Mouse (Mus musculus) kidney, adult 9 months (tissue): ENCODE data around the gene Mapk8ip1.

Source experiments
- DNase-seq: peaks from one replicate; pipeline ENCODE4 v3.0.0; 2022

Gene Mapk8ip1

DNA sequence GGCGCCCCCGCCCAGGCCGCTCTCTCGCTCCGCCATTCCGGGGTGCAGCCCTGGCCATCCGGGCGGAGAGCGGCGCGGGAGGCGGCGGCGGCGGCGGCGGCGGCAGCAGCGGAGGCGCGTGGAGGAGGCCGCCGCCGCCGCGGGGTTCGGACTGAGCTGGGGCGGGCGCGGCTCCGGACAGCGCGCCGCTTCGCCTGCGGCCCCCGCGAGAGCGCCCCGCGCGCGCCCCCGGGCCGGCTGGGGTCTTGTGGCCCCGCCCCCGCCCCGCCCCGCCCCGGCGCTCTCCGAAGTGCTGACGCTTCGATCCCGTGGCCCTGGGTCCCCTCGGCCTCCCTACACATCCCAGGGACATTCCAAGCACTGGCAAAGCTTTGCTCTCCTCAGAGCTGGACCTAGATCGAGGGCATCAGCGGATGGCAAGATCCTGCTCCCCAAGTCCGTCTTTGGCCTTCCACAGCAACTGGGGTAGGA lies at the start of gene Mapk8ip1:
TSS of gene Mapk8ip1 (minus strand) at position 173 of the 471 bp plus-strand sequence.
- no peak for DNase-seq

DNA sequence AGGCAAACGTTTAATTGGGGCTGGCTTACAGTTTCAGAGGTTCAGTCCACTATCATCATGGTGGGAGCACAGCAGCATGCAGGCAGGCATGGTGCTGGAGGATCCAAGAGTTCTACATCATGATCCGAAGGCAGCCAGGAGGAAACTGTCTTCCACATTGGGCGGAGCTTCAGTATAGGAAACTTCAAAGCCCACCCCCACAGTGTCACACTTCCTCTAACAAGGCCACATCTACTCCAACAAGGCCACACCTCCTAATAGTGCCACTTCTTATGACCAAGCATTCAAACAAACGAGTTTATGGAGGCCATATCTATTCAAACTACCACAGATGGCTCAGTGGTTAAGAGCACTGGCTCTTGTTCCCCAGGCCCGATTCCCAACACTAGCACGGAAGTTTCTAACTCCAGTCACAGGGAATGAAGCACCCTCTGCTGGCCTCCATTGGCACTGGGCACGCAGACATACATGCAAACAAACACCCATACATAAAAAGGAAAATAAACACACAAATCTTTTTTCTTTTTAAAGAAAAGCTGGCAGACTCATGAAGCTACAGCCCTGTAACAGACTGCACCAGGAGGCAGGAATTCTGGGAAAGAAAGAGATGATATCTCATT lies 46.2 kb upstream of the Mapk8ip1 start:
- DNase-seq, result no peak

DNA sequence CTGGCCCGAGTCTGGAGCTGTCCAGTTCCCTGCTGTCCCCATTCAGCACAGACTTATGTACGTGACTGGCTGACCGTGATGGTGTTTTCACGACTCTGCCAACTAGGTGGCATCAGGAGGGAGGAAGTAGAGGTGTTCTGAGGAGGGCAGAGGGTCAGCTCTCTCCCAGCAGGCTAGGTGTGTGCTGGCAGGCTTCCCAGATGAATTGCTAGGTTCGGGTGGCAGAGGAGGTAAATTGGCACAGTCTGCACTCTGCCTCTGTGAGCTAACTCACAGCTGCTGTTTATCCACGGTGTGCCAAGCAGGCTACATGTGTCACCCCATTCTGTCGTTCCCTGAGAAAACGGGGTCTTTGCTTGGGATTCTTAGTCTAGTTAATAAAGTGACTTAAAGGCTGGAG lies 45.6 kb upstream of the Mapk8ip1 start:
- peak; percentile 77 for DNase-seq

DNA sequence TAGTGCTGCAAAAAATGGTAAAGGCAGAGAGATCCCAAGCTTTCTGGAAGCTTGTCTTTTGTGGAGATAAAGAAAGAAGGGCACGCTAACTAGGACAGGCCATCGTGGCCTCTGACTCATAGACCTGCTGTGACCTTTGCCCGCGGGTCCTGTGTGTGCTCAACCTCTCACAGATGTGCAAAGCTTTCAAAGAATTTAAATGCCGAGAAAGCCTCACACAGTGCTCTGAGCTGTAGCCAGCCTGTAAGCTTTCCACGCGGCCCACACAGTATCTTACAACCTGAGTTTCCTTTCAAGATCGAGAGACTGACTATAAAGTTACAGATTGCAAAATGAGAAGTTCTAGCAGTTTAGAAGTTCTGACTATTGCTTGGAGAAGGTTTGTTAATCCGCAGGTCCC lies 44.8 kb upstream of the Mapk8ip1 start:
- no peak for DNase-seq

DNA sequence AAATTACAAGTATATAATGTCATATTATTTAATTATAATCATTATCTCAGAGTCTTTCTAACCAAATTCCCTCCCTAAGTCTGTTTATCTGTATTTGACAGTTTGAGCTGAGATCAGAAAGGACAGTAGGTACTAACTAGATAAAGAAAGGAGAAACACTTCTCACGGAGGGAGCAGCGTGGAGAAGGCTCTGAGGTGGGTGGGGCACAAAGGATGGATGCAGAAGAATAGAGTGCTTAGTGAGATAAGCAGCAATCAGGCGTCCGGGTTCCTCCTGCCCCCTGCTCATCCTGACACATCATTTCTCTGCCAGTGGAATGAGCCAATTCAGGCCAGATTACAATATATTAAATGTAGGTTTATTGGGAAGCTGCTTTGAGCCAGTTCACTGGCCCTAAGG lies 43.3 kb upstream of the Mapk8ip1 start:
- no peak for DNase-seq

DNA sequence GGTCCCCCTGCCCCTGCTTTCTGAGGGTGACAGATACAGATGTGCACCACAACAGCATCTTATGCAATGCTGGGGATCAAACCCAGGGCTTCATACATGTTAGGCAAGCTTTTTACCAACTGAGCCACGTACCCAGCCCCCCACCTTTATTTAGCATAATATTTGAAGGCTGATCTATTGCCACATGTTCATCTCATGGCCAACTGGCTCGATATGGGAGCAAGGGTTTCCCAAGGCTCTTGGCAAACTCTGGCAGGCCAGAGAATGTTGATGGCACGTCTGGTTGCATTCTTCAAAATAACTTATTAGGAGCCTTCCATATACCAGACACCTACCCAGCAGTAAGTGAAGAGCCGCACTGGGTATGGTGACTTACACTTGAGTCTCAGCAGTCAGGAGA lies 42.2 kb upstream of the Mapk8ip1 start:
- DNase-seq, result no peak

DNA sequence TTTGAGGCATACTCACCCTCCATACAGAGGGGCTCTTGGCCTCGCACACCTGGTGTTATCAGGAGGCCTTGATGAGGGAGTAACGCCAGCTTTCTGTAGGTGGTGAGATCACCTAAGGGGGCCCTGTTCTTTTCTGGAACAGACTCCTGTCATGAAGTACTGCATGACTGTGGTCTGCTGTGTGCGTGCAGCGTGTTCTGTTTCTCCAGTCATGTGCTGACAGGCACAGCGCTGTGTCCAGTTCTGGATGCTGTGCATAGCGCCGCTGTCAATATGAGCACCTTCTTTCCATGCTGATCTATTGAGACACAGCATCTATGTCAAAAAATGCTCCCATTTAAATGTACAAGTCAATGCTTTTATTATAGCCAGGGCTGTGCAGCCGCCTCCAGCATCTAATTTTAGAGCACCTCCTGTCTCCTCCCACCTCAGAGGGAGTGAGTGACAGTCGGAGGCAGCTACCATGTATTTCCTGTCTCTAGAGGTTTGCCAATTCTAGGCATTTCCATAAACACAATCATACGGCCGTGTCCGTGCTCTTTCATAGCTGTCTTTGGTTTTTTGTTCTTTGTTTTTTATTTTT lies 41.4 kb upstream of the Mapk8ip1 start:
- DNase-seq, result no peak

DNA sequence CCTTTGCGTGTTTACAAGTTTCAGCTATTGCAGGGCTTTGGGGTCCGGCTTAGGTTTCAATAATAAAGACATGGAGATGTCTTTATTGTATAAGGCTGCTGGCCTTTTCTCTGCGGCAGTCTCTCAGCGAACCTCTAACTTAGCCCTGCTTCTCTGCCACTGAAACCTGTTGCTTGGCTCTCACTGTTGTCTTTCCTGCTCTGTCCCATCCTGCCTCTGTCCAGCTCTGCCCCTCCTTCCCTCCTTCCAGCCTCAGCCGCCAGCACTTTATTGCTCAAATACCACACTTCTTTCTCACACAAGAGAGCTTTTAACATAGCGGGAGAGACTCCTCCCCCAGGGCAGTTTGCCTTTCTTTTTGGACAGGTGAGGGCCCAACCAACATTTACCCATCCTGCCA lies 39.4 kb upstream of the Mapk8ip1 start:
- DNase-seq, result no peak

DNA sequence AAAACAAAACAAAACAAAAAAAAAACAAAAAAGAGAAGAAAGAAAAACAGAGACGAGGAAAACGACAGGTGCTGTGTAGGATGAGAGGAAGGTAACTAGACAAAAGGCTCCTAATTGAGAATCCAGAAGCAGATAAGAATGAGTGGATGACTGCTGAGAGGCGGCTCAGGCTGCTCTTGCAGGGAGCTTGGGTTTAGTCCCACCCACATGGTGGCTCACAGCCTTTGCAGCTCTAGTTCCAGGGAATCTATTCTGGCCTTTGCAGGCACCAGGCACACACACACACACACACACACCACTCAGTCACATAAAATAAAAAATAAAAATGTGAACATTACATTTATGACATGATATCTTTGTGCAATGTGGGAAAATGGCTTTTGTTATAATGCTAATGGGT lies 37.5 kb upstream of the Mapk8ip1 start:
- no peak for DNase-seq

DNA sequence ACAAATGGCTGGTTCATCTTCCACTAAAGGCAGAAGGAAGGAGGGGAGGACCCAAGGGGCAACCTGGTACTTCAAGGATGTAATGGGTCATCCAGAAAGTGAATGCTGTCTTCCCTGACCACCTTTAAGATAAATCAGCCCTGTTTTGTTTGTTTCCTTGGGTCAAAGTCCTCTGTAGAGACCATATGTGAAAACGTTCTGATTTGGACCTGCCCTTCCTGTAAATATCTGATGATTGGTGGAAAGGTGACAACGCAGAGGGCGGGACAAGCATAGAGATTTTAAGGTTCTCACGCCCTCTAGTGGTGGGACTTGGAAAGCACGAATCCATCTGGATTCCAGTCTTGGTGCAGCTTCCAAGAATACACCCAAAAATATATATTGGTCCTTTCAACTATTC lies 36.8 kb upstream of the Mapk8ip1 start:
- peak; percentile 93 for DNase-seq

DNA sequence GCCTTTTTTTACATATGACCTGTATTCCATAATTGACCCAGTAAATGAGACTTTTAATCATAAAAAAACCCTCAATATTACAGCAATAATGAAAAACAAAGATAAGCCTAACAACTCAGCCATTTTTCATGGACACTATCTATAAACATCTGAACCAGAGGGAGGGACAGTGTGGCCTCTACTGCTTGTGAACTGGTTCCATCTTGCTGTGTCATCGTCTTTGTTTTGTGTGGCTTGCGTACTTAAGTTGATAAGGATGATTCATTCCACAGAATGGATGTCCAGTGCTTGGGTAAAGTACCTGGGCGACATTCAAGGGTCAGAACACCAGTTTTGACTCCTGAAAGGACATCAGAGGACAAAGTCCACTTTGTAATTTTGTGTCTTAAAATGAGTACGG lies 36.3 kb upstream of the Mapk8ip1 start:
- no peak for DNase-seq

DNA sequence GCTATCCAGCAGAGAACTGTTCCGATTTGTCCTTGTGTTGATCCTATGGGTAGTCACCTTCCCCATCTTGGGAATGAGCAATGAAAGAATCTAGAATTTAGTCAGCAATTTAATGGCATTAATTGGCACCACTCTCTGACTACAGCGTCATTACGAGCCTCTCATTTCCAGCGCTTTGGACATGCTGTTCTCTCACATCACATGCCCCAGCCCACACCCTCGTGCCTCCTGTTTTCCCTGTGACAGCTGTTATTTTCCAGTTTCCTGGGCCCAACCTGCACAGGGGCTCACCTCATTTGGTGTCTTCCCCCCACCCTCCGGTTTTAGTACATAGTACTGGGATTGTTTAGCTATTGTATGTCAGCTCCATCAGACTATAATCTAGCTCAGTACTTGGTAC lies 34.0 kb upstream of the Mapk8ip1 start:
- no peak for DNase-seq

DNA sequence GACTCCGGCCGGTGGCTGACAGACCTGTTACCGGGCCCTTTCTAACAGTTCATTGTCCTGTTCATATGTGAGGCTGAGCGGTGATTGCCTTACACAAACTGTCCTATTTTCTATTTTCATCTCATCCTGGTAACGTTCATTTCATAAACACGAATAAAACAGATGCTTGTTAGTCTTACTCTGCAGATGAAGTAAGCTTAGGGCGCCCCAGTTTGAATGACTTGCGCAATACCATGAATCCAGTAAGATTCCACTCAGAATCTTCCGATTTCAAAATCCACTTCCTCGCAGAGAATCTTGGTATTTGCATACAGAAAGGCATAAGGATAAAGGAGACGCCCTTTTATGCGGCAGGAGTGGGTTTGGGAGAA lies 33.3 kb upstream of the Mapk8ip1 start:
- no peak for DNase-seq

DNA sequence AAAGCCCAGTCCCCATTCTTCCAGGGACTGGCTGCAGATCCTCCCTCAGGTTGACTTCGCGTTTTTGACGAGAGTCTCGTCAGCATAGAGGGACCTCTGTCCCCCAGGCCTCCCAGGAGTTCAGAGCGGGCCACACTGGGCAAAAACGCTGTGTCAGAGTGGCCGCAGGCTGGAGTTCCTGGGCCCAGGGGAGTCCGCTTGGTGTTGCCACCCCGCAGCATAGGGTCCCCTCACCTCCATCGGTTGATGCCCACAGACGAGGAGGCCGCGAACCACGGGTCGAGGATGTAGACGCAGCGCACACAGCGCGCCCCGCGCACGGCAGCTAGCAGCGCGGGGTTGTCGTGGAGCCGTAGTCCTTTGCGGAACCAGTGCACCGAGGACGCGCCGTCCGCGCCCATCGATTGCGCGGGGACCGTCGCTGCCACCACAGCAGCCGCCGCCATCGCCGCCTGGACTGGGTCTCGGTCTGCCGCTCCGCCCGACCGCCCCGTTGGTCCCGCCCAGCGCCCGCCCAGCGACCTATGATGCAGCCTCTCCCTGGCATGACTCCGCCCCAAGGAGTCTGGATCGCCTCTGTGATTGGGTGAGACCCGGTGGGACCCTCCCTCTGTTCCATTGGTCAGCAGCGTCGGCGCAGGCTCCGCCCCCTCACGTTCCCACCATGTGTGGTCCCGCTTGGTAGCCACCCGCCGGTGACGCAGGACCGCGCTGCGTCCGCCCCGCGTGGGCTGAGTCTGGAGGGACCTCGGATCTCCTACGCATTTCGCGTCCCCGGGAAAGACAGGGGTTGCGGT lies 32.7 kb upstream of the Mapk8ip1 start, which contains the start of gene Cry2:
TSS of gene Cry2 (minus strand) at position 466 of the 797 bp plus-strand sequence.
- peak; percentile 99 for DNase-seq

DNA sequence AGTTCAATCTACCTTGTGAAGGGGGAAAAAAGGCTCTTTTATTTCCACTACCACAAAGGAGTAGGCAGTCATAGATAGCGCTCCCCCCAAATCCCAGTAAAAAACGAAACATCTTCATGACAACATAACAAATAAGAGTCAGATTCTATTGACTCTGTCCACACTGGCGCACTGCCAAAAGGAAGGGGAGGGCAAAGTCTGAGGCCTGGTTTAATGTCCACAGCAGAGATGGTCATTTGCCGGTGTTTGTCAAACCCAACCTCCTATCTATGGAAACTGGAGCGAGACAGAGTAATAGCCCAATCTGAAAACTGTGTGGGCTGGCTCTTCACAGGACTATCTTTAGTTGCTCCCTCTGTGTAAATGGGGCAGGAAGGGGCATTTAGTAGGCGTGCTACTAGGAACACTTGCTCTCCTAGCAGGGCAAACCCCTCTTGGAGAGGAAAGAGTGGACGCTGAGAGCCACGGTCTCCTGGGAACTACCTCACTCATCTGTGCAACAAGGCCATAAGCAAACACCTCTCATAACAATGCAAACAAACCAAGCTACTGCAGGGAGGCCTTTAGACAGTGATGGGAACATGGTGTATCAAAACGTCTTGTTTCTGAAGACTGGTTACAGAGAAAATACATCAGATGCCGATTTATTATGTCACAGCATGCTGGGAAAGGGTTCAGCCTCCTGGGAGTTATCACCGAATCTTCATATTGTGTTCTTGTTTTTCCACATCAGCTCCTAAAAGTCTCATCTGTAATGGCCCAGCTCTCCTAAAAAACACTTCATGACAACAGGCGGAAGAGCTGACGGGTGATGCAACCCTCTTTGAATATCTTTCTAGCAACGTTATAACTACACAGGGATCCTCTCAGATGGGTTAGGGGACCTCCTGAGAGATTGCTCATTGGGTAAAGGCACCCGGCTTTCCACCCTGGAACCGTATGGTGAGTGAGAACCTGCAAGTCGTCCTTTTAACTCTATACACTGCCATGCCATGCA lies 31.5 kb upstream of the Mapk8ip1 start:
- DNase-seq, result peak; percentile 88

DNA sequence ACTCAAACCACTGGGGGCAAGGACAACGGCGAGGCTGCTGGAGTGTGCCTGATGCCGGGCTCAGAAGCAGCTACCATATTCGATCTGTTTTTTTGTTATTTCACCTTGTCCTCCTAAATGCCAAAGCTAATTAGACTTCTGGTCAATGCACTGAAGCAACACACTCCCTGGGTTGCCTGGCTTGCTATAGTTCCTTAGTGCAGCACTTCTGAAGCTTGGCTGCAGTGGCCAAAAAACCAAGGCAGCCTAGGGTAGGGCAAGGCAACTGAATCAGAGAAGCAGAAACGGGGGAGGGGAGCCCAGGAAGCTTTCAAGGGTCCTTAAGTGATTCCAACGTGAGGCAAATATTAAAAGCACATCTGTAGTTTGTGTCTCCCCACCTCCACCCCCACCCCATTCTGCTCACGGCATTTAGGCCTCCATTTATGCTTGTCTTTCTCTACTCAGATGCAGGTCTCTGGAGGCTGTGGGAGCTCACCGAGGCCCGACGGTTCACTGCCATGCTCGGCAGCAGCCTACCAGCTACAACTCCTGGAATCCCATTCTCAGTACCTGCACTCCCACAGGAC lies 30.6 kb upstream of the Mapk8ip1 start:
- no peak for DNase-seq

DNA sequence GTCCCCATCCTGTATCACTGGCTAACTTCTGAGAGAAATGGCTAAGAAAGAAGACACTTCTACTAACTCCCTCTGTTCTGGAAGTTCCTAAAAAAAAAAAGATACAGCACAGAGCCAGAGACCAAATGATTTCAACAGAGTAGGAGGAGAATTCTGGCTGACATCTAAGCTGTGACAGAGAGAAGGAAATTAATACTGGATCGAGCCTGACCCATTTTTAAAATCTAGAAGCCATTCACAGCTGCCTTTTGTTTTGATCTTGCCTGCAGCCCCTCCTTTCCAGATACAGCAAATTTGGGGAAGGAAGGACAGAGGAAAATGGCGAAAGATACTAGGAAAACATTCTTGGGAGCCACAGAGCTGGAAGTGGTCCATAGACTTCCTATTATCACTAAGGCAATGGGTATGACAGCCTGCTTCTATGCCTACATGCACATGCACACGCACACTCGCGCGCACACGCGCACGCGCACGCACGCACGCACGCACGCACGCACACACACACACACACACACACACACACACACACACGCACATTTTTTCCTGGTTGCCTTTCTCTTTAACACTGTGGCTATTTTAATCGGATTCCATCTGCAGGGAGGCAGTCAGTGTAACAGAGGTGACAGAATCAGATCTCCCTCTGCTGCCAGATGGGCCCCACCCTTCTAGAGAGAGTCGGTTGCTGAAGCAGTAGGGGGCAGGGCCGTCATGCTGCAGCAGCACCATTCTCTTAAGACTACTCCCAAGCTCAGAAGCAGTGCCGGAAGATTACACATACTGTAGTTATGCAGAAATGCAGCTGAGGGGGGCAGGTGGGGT lies 29.9 kb upstream of the Mapk8ip1 start:
- DNase-seq, result peak; percentile 47

DNA sequence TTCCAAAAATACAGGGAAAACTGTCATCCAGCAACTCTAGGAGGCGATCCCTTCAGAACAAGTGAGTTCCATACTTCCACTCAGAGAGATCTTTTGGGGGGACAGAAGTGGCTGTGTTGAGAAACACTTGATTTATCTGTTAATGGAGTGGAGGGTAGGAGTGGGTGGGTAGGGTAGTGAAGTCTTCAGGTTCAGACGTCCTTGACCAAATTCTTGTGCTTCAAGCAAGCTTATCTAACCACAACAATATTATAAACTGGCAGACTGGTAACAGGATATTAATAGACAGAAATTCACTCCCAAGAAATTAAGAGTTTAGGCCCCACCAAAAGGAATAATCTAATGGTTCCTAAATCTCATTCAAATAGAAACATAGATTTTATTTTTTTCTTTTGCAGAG lies 29.0 kb upstream of the Mapk8ip1 start:
- DNase-seq, result no peak

DNA sequence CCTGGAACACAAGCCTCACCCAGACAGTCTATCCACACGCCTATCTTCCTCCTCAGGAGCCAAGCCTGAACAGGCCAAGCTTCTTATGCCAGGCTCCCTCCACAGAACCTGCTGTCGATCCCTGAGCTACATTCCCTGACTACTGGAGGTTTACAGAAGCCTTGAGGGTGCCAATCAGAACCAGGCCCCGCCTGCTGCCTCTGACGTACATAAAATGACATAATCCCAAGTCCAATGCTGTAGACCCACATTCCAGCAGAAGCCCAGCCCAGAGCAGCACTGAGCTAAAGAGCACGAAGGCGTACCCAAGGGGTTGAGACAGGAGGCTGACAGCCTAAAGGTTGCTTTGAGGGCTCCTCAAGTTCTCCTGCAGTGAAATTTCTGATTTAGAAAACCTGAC lies 26.8 kb upstream of the Mapk8ip1 start:
- DNase-seq, result peak; percentile 90

DNA sequence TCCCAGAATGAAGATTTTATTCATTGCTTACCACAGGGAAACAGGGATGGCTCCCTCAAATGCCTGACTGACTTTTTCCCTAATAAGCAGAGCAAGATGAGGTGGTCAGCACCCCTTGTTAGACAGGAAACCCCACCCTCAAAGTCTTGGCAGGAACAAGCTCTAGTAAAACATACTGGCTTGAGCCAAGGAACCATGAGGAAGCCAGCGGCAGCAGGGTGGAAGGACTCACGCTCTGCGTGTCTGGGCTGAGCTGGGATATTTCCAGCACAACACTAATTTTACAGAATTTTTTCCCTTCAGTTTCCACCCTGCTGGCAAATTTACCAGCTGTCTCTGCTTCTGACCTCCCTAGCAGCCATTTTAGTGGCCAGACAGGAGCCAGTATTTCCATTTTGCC lies 25.4 kb upstream of the Mapk8ip1 start:
- DNase-seq, result no peak

DNA sequence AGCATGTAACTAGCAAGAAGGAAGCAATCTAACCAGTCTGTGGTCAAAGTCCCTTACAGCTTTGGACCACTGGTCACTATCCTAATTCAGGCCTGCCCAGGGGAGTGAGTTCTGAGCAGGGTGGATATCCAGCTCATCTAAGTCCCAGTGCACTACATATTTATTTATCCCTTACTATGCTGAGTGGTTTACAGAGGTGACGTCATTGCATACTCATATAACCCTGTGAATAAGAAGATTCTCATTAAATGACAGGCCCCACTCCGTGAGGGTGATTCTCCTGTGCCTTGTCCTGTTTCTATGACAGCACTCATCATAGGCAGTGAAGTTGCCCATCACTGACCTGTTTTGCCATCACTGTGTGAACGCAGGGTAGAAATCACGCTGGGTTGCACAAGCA lies 24.3 kb upstream of the Mapk8ip1 start:
- DNase-seq, result no peak
